Mouse (Mus musculus) myocyte (in vitro differentiated cells): ENCODE measurements around the gene Kremen1.

ENCODE experiments used
- CEBPB ChIP-seq: IDR thresholded peaks from 2 replicates; pipeline ENCODE4 v1.6.1; 2011; ENCODE audit warnings: mild to moderate bottlenecking, moderate library complexity; ENCODE audit not compliant: poor library complexity, insufficient read depth, severe bottlenecking
- MYOD1 ChIP-seq, 3 experiments: IDR thresholded peaks; one replicate each; pipeline ENCODE4 v1.6.1; 2011; ENCODE audit warnings: control low read depth in 2 of 3, low read depth in 2 of 3, mild to moderate bottlenecking in 2 of 3, moderate library complexity in 1 of 3; ENCODE audit not compliant: insufficient read length in 2 of 3, control insufficient read depth in 1 of 3
- POLR2A ChIP-seq: IDR thresholded peaks from one replicate; pipeline ENCODE4 v1.6.1; 2011; ENCODE audit warnings: low read depth, mild to moderate bottlenecking, control low read depth, moderate library complexity; ENCODE audit not compliant: insufficient read length
- POLR2AphosphoS2 ChIP-seq: IDR thresholded peaks from one replicate; pipeline ENCODE4 v1.6.1; 2011; ENCODE audit warnings: low read depth, control low read depth; ENCODE audit not compliant: insufficient read length
- REST ChIP-seq: IDR thresholded peaks from one replicate; pipeline ENCODE4 v1.6.1; 2011; ENCODE audit warnings: mild to moderate bottlenecking, control low read depth, moderate library complexity; ENCODE audit not compliant: insufficient read depth, insufficient read length
- TCF12 ChIP-seq: IDR thresholded peaks from one replicate; pipeline ENCODE4 v1.6.1; 2011; ENCODE audit warnings: mild to moderate bottlenecking, control low read depth; ENCODE audit not compliant: poor library complexity, insufficient read depth, severe bottlenecking
- USF1 ChIP-seq: IDR thresholded peaks from one replicate; pipeline ENCODE4 v1.6.1; 2011; ENCODE audit warnings: low read depth, mild to moderate bottlenecking, control low read depth, moderate library complexity

DNA sequence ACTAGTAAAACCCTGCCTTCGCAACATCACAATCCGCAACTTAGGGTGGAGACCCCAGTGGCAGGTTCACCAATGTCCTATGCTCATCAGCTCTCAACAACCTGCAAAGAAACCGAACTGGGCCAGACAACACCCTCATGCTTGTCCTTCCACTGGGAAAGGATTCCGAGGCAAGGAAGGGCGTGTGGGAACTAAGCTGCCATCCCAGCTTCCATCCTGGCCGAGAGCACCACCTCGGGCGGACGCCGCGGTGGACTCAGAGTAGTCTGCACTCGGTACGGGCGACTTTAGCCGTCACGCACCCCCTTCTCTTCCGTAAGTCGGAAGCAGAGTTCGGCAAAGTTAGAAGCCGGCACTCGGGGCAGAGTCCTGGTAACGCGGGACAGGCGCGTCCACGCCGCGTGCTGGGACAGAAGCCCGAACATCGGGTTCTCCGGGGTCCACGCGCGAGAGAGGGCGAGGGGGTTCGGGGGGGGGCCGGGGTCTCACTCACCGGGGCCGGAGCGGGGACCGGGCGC, 357 bp downstream of the Kremen1 start:
- no peak for TF ChIP-seq REST
- TF ChIP-seq TCF12: no peak
- TF ChIP-seq POLR2A: no peak
- no peak for TF ChIP-seq POLR2AphosphoS2
- TF ChIP-seq USF1: no peak
- no peak for TF ChIP-seq MYOD1 (IDR thresholded peaks at IDR 0.05; ENCODE audit: control insufficient read depth in 1 of 3, insufficient read length in 2 of 3, low read depth in 2 of 3)
- no peak for TF ChIP-seq CEBPB
